13 mouse cellular contexts compared by ENCODE assay signal in genomic region chr7:25461336-25462032, GRCm38 (mm10). TPM values are rescaled to one million over a fixed set of nuclear protein-coding genes. Genes with fewer than 3 reads are reported as not detected.
DNase-seq lines count a peak whose midpoint lies in the region; ATAC-seq and TF ChIP-seq lines count a peak whose summit lies in the region.
"Not testable (repeated sequence)": the region's sequence is repeated elsewhere in the genome, so short reads cannot be mapped to it uniquely, and the experiment has no call there.
"Had no signal": no experiment of that assay in that cellular context is flagged by ENCODE, and none has a peak within 500 bp of the region (broad histone marks: within the 10 kb centered on the region; RNA-seq: fewer than 3 reads in every experiment).

No protein-coding gene starts in this region.

- in situ Hi-C loops in Patski (cut with MboI; ENCODE audit: low pct_unique_long_range_greater_than_20kb) = not testable (repeated sequence)

- WGBS in forebrain, embryonic 14.5 days = 15% methylated on average over 4 of the region's 5 CpGs
- 53% methylated on average over 4 of the region's 5 CpGs for WGBS in hindbrain, embryonic 14.5 days

- H3K4me1 ChIP-seq in forebrain, embryonic 14.5 days (ENCODE audit: control insufficient read depth, insufficient read depth, low read length); hindbrain, embryonic 14.5 days (replicated peaks; ENCODE audit: control insufficient read depth, insufficient read depth, low read length): not testable (repeated sequence)

- not testable (repeated sequence) for H3K9ac ChIP-seq in forebrain, embryonic 14.5 days (ENCODE audit: low read length); hindbrain, embryonic 14.5 days

- POLR2A ChIA-PET in Patski (lab: Charles Lee) = not testable (repeated sequence)

- not testable (repeated sequence) for H3K9me3 ChIP-seq in forebrain, embryonic 14.5 days (replicated peaks; ENCODE audit: control insufficient read depth, low read length); hindbrain, embryonic 14.5 days (ENCODE audit: control insufficient read depth, low read length)

- ATAC-seq in Patski = peak; percentile 8
- ATAC-seq in forebrain, embryonic 14.5 days = peak; percentile 97
- ATAC-seq in hindbrain, embryonic 14.5 days (ENCODE audit: low FRiP score) = peak; percentile 76; the same call in 1 of the 2 replicates

- not testable (repeated sequence) for DNase-seq in Patski (ENCODE audit: low read depth, low spot score)
- peak; percentile 25 for DNase-seq in cerebellum, adult 9-10 months
- peak; percentile 88 for DNase-seq in forebrain, embryonic 14.5 days (ENCODE audit: low spot score)
- DNase-seq in hindbrain, embryonic 14.5 days (ENCODE audit: low spot score) = peak; percentile 55
- peak; percentile 45 to 47 for DNase-seq in kidney, postnatal 36 days
- peak; percentile 7 for DNase-seq in left cerebral cortex, adult 11 months (ENCODE audit: low spot score)
- peak; percentile 26 for DNase-seq in lung, postnatal 36 days
- DNase-seq in right cerebral cortex, adult 18-20 months = peak; percentile 27

- not testable (repeated sequence) for H3K4me3 ChIP-seq in forebrain, embryonic 14.5 days (ENCODE audit: low read depth, low read length); hindbrain, embryonic 14.5 days (replicated peaks; ENCODE audit: low read length)

- not testable (repeated sequence) for TF ChIP-seq CTCF in Patski (IDR thresholded peaks at IDR 0.05)

- H3K4me2 ChIP-seq in forebrain, embryonic 14.5 days (ENCODE audit: low read length); hindbrain, embryonic 14.5 days (replicated peaks): not testable (repeated sequence)

- H3K36me3 ChIP-seq in forebrain, embryonic 14.5 days (ENCODE audit: control insufficient read depth, insufficient read depth, low read length); hindbrain, embryonic 14.5 days (replicated peaks; ENCODE audit: control insufficient read depth, insufficient read depth): not testable (repeated sequence)

- CTCF ChIA-PET in Patski (lab: Charles Lee) = not testable (repeated sequence)

- not testable (repeated sequence) for H3K27ac ChIP-seq in forebrain, embryonic 14.5 days (ENCODE audit: low read depth, low read length); hindbrain, embryonic 14.5 days

- H3K27me3 ChIP-seq in Patski; forebrain, embryonic 14.5 days (replicated peaks; ENCODE audit: control insufficient read depth, insufficient read depth, low read length); hindbrain, embryonic 14.5 days (ENCODE audit: control insufficient read depth, insufficient read depth, low read length): not testable (repeated sequence)

RNA-seq across cellular contexts. Expression of gene Ceacam1, which starts 15.9 kb away (rescaled TPM):
- 1.2 TPM for polyA plus RNA-seq in Patski (2021)
- 0.95 and 0.99 TPM in 2 replicates for polyA plus RNA-seq in forebrain, embryonic 14.5 days (2014; fragmentation: Nextera tagmentation; extraction: Ambion mirVana)
- polyA plus RNA-seq in hindbrain, embryonic 14.5 days (2014; fragmentation: Nextera tagmentation; extraction: Ambion mirVana) = 0.91 and 1.4 TPM in 2 replicates

RNA-seq across cellular contexts. Expression of gene Cxcl17, which starts 48.8 kb away (rescaled TPM):
- 0.10 TPM for polyA plus RNA-seq in Patski (2021)
- polyA plus RNA-seq in forebrain, embryonic 14.5 days (2014; fragmentation: Nextera tagmentation; extraction: Ambion mirVana) = not detected in 2 replicates
- 0.67 and 0.80 TPM in 2 replicates for polyA plus RNA-seq in hindbrain, embryonic 14.5 days (2014; fragmentation: Nextera tagmentation; extraction: Ambion mirVana)
- polyA plus RNA-seq: cortical plate, adult 2 months; erythroblast, embryonic 14.5 days; liver, embryonic 14.5 days; macrophage; spleen, adult 2 months had no signal

Comparison
In these comparisons a context has a peak if more than half of its experiments do, and no peak if none do; other contexts are left out.
1. ATAC-seq: peak in every context shown above with its lines; median percentile 97 in forebrain, embryonic 14.5 days; 76 in hindbrain, embryonic 14.5 days; 8 in Patski.